In genomic region chr3:21938071-21938848, GRCm38 (mm10) we compare ENCODE assay signal across 9 mouse cellular contexts.
DNase-seq lines count a peak whose midpoint lies in the region; ATAC-seq and TF ChIP-seq lines count a peak whose summit lies in the region.
"Had no signal": no experiment of that assay in that cellular context is flagged by ENCODE, and none has a peak within 500 bp of the region (broad histone marks: within the 10 kb centered on the region; RNA-seq: fewer than 3 reads in every experiment).

No protein-coding gene starts in this region.

- H3K36me3 ChIP-seq in kidney, embryonic 14.5 days (ENCODE audit: control insufficient read depth, insufficient read depth, low read length) = no peaks in the 10 kb centered on the region
- no peaks in the 10 kb centered on the region for H3K36me3 ChIP-seq in limb, embryonic 13.5 days
- H3K36me3 ChIP-seq in intestine, postnatal 0 days (ENCODE audit: control insufficient read depth, insufficient read depth) = no peaks in the 10 kb centered on the region
- H3K36me3 ChIP-seq: neural tube, embryonic 13.5 days had no signal

- H3K27me3 ChIP-seq in kidney, embryonic 14.5 days (ENCODE audit: control insufficient read depth, insufficient read depth, low read length) = no peaks in the 10 kb centered on the region
- no peaks in the 10 kb centered on the region for H3K27me3 ChIP-seq in limb, embryonic 13.5 days
- H3K27me3 ChIP-seq in intestine, postnatal 0 days (replicated peaks; ENCODE audit: control insufficient read depth, insufficient read depth, low read length) = no peaks in the 10 kb centered on the region
- H3K27me3 ChIP-seq: neural tube, embryonic 13.5 days had no signal

- H3K9ac ChIP-seq in kidney, embryonic 14.5 days (ENCODE audit: low read depth, low read length) = no peak overlapping the region
- no peak overlapping the region for H3K9ac ChIP-seq in limb, embryonic 13.5 days
- no peak overlapping the region for H3K9ac ChIP-seq in intestine, postnatal 0 days (ENCODE audit: low read depth, low read length)
- H3K9ac ChIP-seq: neural tube, embryonic 13.5 days had no signal

- H3K4me2 ChIP-seq in kidney, embryonic 14.5 days (replicated peaks; ENCODE audit: low read depth, low read length) = no peak overlapping the region
- peak overlapping the region; percentile 21 for H3K4me2 ChIP-seq in limb, embryonic 13.5 days (replicated peaks)
- no peak overlapping the region for H3K4me2 ChIP-seq in intestine, postnatal 0 days (replicated peaks; ENCODE audit: low read depth)
- H3K4me2 ChIP-seq: neural tube, embryonic 13.5 days had no signal

- TF ChIP-seq CTCF in gastrocnemius, adult 2 months (IDR thresholded peaks at IDR 0.05) = no peak
- TF ChIP-seq CTCF in intestine, postnatal 0 days (IDR thresholded peaks at IDR 0.05; ENCODE audit: low read depth) = no peak

- peak; percentile 44 for DNase-seq in gastrocnemius, adult 2 months
- DNase-seq in gastrocnemius, postnatal 36 days = no peak
- DNase-seq in NIH3T3 (ENCODE audit: low read depth) = peak; percentile 91
- DNase-seq in embryo, embryonic 11 days = peak; percentile 18

- H3K4me1 ChIP-seq in kidney, embryonic 14.5 days (ENCODE audit: control insufficient read depth, insufficient read depth, low read length) = peaks cover 31% of the 10 kb centered on the region
- peaks cover 37% of the 10 kb centered on the region for H3K4me1 ChIP-seq in limb, embryonic 13.5 days
- 0 out of 2 replicates have a peak, but pooled peaks cover 7% of the 10 kb centered on the region for H3K4me1 ChIP-seq in intestine, postnatal 0 days (replicated peaks; ENCODE audit: control insufficient read depth, insufficient read depth, low read length)

- peak; percentile 60 for ATAC-seq in kidney, embryonic 14.5 days (ENCODE audit: low FRiP score, low TSS enrichment)
- no peak for ATAC-seq in limb, embryonic 13.5 days (ENCODE audit: low FRiP score, low read depth)
- no peak for ATAC-seq in intestine, postnatal 0 days
- no peak for ATAC-seq in CD4-positive, CD25-positive, alpha-beta regulatory T cell, adult 4 months

- H3K4me3 ChIP-seq in gastrocnemius, adult 2 months = no peak overlapping the region
- no peak overlapping the region for H3K4me3 ChIP-seq in kidney, embryonic 14.5 days (ENCODE audit: low read length)
- no peak overlapping the region for H3K4me3 ChIP-seq in limb, embryonic 13.5 days
- H3K4me3 ChIP-seq in intestine, postnatal 0 days (ENCODE audit: low read depth, low read length) = no peak overlapping the region
- H3K4me3 ChIP-seq: neural tube, embryonic 13.5 days had no signal

- no peaks in the 10 kb centered on the region for H3K9me3 ChIP-seq in kidney, embryonic 14.5 days (ENCODE audit: control insufficient read depth, low read length)
- no peaks in the 10 kb centered on the region for H3K9me3 ChIP-seq in limb, embryonic 13.5 days
- no peaks in the 10 kb centered on the region for H3K9me3 ChIP-seq in intestine, postnatal 0 days (ENCODE audit: control insufficient read depth)
- H3K9me3 ChIP-seq: neural tube, embryonic 13.5 days had no signal

- peak overlapping the region; percentile 93 for H3K27ac ChIP-seq in gastrocnemius, adult 2 months
- peak overlapping the region; percentile 37; the same call in 1 of the 2 replicates for H3K27ac ChIP-seq in kidney, embryonic 14.5 days (ENCODE audit: low read depth, low read length)
- peak overlapping the region; percentile 44; the same call in 1 of the 2 replicates for H3K27ac ChIP-seq in limb, embryonic 13.5 days
- H3K27ac ChIP-seq in intestine, postnatal 0 days (ENCODE audit: low read depth, low read length) = no peak overlapping the region
- H3K27ac ChIP-seq: neural tube, embryonic 13.5 days had no signal

- intact Hi-C loops in gastrocnemius, adult 2 months (cut with DNase I) = loop anchor here (5.0 to 10.0 kb wide), 4 partner anchors 249 to 1343 kb away; no protein-coding TSS in a partner anchor
- intact Hi-C loops in gastrocnemius, postnatal 36 days (cut with DNase I) = loop anchor here (5.0 to 10.0 kb wide), 5 partner anchors 209 to 1283 kb away; no protein-coding TSS in a partner anchor

- WGBS in kidney, embryonic 14.5 days = 18% methylated on average over 11 of the region's 11 CpGs
- WGBS in limb, embryonic 13.5 days = 23% methylated on average over 11 of the region's 11 CpGs
- 66% methylated on average over 11 of the region's 11 CpGs for WGBS in intestine, postnatal 0 days

Comparison
In these comparisons a context has a peak if more than half of its experiments do, and no peak if none do; other contexts are left out.
1. DNase-seq: peak in gastrocnemius, adult 2 months (single experiment), NIH3T3 (single experiment) and embryo, embryonic 11 days (single experiment); none in gastrocnemius, postnatal 36 days (0 of 2).